Mouse (Mus musculus) adipocyte (in vitro differentiated cells): ENCODE measurements around the gene Mtif3.
"Not testable (repeated sequence)": the region's sequence is repeated elsewhere in the genome, so short reads cannot be mapped to it uniquely, and the experiment has no call there.

Experiments
- DNase-seq: peaks from one replicate; pipeline ENCODE4 v3.0.0-alpha.2; 2016; ENCODE audit warnings: low spot score

Gene Mtif3

GRCm38 (mm10) chr5:146948508-146949088 is 15.0 kb downstream of the Mtif3 start, which contains the start of gene Gtf3a:
Gtf3a (plus strand) TSS chr5:146948657.
- peak; percentile 89 for DNase-seq

GRCm38 (mm10) chr5:146948041-146948507 is 15.5 kb downstream of the Mtif3 start:
- no peak for DNase-seq

GRCm38 (mm10) chr5:146947497-146947896 is 16.1 kb downstream of the Mtif3 start:
- DNase-seq: no peak

- DNase-seq: no peak
Measured at GRCm38 (mm10) chr5:146946682-146947081, 16.9 kb downstream of the Mtif3 start.

- DNase-seq: no peak
Measured at GRCm38 (mm10) chr5:146944568-146944967, 19.0 kb downstream of the Mtif3 start.

- no peak for DNase-seq
Measured at GRCm38 (mm10) chr5:146942965-146943364, 20.6 kb downstream of the Mtif3 start.

GRCm38 (mm10) chr5:146941939-146942338 is 21.7 kb downstream of the Mtif3 start:
- not testable (repeated sequence) for DNase-seq

GRCm38 (mm10) chr5:146940219-146940618 is 23.4 kb downstream of the Mtif3 start:
- DNase-seq: peak; percentile 78

- no peak for DNase-seq
Measured at GRCm38 (mm10) chr5:146939109-146939796, 24.3 kb downstream of the Mtif3 start.

GRCm38 (mm10) chr5:146937541-146938503 is 25.8 kb downstream of the Mtif3 start:
- no peak for DNase-seq

GRCm38 (mm10) chr5:146933466-146933865 is 30.1 kb downstream of the Mtif3 start:
- DNase-seq: no peak

GRCm38 (mm10) chr5:146931904-146932553 is 31.6 kb downstream of the Mtif3 start:
- DNase-seq: no peak

GRCm38 (mm10) chr5:146931422-146931821 is 32.2 kb downstream of the Mtif3 start:
- DNase-seq: no peak

GRCm38 (mm10) chr5:146926673-146927072 is 36.9 kb downstream of the Mtif3 start:
- DNase-seq: no peak

GRCm38 (mm10) chr5:146923547-146923946 is 40.1 kb downstream of the Mtif3 start:
- no peak for DNase-seq

- DNase-seq: no peak
Measured at GRCm38 (mm10) chr5:146921224-146921623, 42.4 kb downstream of the Mtif3 start.

- no peak for DNase-seq
Measured at GRCm38 (mm10) chr5:146920314-146921161, 43.1 kb downstream of the Mtif3 start.

GRCm38 (mm10) chr5:146919874-146920273 is 43.7 kb downstream of the Mtif3 start:
- no peak for DNase-seq

GRCm38 (mm10) chr5:146917357-146917756 is 46.2 kb downstream of the Mtif3 start:
- DNase-seq: not testable (repeated sequence)

- no peak for DNase-seq
Measured at GRCm38 (mm10) chr5:146916806-146917205, 46.8 kb downstream of the Mtif3 start.

- no peak for DNase-seq
Measured at GRCm38 (mm10) chr5:146916273-146916672, 47.3 kb downstream of the Mtif3 start.
